Mouse (Mus musculus) left cerebral cortex, adult 8-10 months (tissue): Measurements from ENCODE around the gene Traf6. TPM values are rescaled to one million over a fixed set of nuclear protein-coding genes. Genes with fewer than 3 reads are reported as not detected.

Experiments used
- total RNA-seq, 4 experiments: library from RNA; stranded (reverse); gene quantifications; 2 replicates each; pipeline ENCODE4 v1.2.4; 2022

The Traf6 gene
- total RNA-seq, 4 experiments from 2014 or later: 10.9 to 14.2 (median 12.5) TPM

Other genes starting within 250 kb of the Traf6 start
- not detected for gene Rag2, start 53.7 kb upstream of the Traf6 start, total RNA-seq
- under 1 TPM; 0.07 to 0.42 (median 0.21) TPM for gene Rag1, start 28.9 kb upstream of the Traf6 start, total RNA-seq
- 10 to 100 TPM; 26.9 to 41.0 (median 28.7) TPM for gene B230118H07Rik, start 28.9 kb upstream of the Traf6 start, total RNA-seq
- 10 to 100 TPM; 13.1 to 18.4 (median 13.6) TPM for gene Prr5l, start 204.6 kb downstream of the Traf6 start, total RNA-seq
- gene Commd9, start 207.8 kb downstream of the Traf6 start, total RNA-seq: 10 to 100 TPM; 37.2 to 45.9 (median 40.3) TPM